Mouse (Mus musculus) stomach, postnatal 0 days (tissue): ENCODE measurements at regions not wholly inside any gene's neighbourhood (a gene's known extent, or its start where the extent isn't known, plus 50 kb on each side); places are given as distances from the start of the nearest gene placed in this dataset.

ENCODE experiments used
- ATAC-seq: fragments of 200-750 bp; cut with Nextera tagmentation; 2 replicates; pipeline ENCODE4 v1.8.0; 2017; ENCODE audit not compliant: low FRiP score, low TSS enrichment
- DNase-seq: peaks from one replicate; pipeline ENCODE4 v3.0.0-alpha.2; 2016; ENCODE audit warnings: low spot score
- H3K27ac ChIP-seq: fragments of 300-500 bp; sonication (generic); replicated peaks from 2 replicates; pipeline ENCODE4 v1.5.1; 2014; ENCODE audit warnings: mild to moderate bottlenecking, control low read depth
- H3K27me3 ChIP-seq: fragments of 300-500 bp; sonication (generic); 2 replicates; pipeline ENCODE4 v1.6.1; 2014; ENCODE audit warnings: low read length; ENCODE audit not compliant: control insufficient read depth, insufficient read depth
- H3K36me3 ChIP-seq: fragments of 300-500 bp; sonication (generic); 2 replicates; pipeline ENCODE4 v1.6.1; 2014; ENCODE audit warnings: low read length, mixed read lengths; ENCODE audit not compliant: control insufficient read depth, insufficient read depth
- H3K4me1 ChIP-seq: fragments of 300-500 bp; sonication (generic); replicated peaks from 2 replicates; pipeline ENCODE4 v1.6.1; 2014; ENCODE audit warnings: antibody characterized with exemption; ENCODE audit not compliant: control insufficient read depth, insufficient read depth
- H3K4me2 ChIP-seq: fragments of 300-500 bp; sonication (generic); replicated peaks from 2 replicates; pipeline ENCODE4 v1.6.1; 2014; ENCODE audit warnings: low read depth, mild to moderate bottlenecking, control low read depth, moderate library complexity
- H3K4me3 ChIP-seq: fragments of 300-500 bp; sonication (generic); 2 replicates; pipeline ENCODE4 v1.5.1; 2014; ENCODE audit warnings: low read depth, low read length, control low read depth
- H3K9ac ChIP-seq: fragments of 300-500 bp; sonication (generic); 2 replicates; pipeline ENCODE4 v1.6.1; 2014; ENCODE audit warnings: mild to moderate bottlenecking, low read length, control low read depth, mixed read lengths
- H3K9me3 ChIP-seq: fragments of 300-500 bp; sonication (generic); 2 replicates; pipeline ENCODE4 v1.6.1; 2016; ENCODE audit warnings: low read length; ENCODE audit not compliant: control insufficient read depth
- CTCF ChIP-seq: IDR thresholded peaks from 2 replicates; pipeline ENCODE4 v1.5.1; 2016; ENCODE audit warnings: antibody characterized with exemption, low read depth, mild to moderate bottlenecking, moderate library complexity
- EP300 ChIP-seq: optimal IDR thresholded peaks from 2 replicates; pipeline ENCODE3; 2016; ENCODE audit warnings: antibody characterized with exemption
- WGBS: fragments of 180-500 bp; shearing (Covaris S2); extraction: QIAGEN DNeasy Blood & Tissue Kit; methylation state at CpG from one replicate; pipeline ENCODE4 v1.1.7; 2014; 5-methylcytosine and 5-hydroxymethylcytosine counted together

DNA sequence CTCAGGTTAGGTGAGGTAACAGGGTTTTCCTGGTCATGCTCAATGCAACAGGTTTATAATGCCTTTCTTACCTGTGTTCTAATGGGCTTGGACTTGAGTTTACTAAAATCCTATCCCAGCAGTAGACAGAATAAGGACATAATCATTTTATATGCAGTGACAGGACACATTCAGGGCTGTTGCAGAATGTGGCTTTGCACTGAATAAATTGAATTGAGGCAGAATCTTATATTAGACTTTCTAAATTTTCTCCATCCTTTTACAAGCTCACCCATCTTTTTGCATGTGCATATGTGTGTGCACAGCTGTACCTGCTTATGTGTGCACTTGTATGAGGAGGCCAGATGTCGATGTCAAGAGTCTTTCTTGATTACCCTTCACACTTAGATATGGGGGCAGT is 723.1 kb downstream of the Tmem132b start:
- H3K4me1 ChIP-seq: no peaks in the 10 kb centered on the region
- no peak overlapping the region for H3K9ac ChIP-seq
- DNase-seq (no peak), ATAC-seq (no peak)
- TF ChIP-seq CTCF (no peak), EP300 (no peak)
- no peak overlapping the region for H3K27ac ChIP-seq
- H3K36me3 ChIP-seq: no peaks in the 10 kb centered on the region
- no peaks in the 10 kb centered on the region for H3K27me3 ChIP-seq
- no peak overlapping the region for H3K4me3 ChIP-seq
- WGBS: 65% methylated on average over 1 of the region's 1 CpGs
- H3K9me3 ChIP-seq: no peaks in the 10 kb centered on the region
- H3K4me2 ChIP-seq: no peak overlapping the region

DNA sequence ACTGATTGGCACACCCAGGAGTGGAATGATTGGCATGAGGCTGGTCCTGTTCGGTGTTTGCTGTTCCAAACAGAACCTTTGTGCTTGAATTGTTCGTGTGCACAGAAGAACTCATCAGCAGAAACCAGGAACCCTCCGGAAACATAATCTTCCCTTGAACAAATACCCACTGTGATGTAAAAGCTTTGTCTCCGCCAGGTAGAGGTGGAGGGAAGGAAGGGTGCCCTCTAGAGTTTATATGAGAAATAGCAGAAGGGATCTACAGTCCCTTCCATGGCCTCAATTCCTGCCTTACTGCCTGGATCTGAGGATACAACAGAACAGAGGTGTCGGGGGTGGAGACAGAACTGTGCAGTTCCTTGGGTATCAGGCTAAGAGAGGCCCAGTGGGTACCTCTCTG is 726.3 kb downstream of the Tmem132b start:
- Histone ChIP-seq H3K27ac (no peak overlapping the region), H3K36me3 (no peaks in the 10 kb centered on the region), H3K4me3 (no peak overlapping the region), H3K4me2 (no peak overlapping the region), H3K4me1 (no peaks in the 10 kb centered on the region), H3K9me3 (no peaks in the 10 kb centered on the region), H3K27me3 (no peaks in the 10 kb centered on the region), H3K9ac (no peak overlapping the region)
- no peak for ATAC-seq
- no peak for DNase-seq
- TF ChIP-seq EP300 (no peak), CTCF (no peak)
- 50% methylated on average over 5 of the region's 5 CpGs for WGBS

DNA sequence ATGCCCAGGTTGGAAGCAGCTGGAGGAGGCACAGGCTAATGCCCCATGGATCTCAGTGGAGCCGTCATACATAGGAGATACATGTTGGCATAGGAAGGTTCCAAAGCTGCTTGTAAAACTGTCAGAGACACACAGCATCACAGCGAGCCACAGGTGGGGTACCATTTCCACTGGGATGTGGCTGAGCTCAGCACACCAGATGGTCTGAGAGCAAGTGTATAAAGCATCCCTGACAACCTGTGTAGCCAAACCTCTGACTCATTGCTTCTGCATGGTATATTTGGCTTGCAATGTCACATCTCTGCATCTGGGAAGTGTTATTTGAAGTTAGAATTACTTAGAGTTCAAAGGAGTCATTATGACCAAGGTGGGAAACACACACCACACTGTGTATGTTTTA is 734.9 kb downstream of the Tmem132b start:
- no peak overlapping the region for H3K27ac ChIP-seq
- TF ChIP-seq CTCF (no peak), EP300 (no peak)
- WGBS: 83% methylated on average over 2 of the region's 2 CpGs

DNA sequence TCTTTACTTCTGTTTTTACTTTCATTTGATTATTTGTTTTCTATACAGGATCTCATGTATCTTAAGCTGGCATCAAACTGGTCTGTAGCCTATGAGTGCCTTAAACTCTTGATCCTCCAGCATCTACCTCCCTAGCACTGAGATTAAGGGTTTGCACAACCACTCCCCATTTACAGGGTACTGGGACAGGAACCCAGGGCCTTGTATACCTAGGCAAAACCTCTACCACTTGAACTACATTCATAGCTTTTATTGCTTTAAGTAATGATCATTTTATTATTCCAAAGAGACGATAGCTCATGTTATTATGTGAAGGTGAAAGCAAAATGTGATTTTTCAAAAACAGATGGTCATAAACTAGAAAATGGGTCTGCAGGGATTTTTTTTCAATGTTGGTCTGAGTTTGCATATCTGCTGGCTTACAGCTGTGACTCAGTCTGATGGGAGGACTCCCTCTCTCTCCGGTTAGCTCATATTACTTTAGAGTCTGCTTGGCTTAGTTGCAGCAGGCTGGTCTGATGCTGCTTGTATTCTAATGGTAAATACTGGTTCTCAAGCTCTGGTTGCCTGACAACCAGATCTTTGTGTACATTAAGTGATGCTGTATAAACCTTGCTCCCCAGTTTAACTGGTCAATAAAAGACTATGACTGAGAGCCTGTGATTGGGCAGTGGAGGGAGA is 735.5 kb downstream of the Tmem132b start:
- H3K9me3 ChIP-seq: no peaks in the 10 kb centered on the region
- no peak for ATAC-seq
- H3K4me3 ChIP-seq: no peak overlapping the region
- no peak overlapping the region for H3K27ac ChIP-seq
- DNase-seq: no peak
- no peaks in the 10 kb centered on the region for H3K36me3 ChIP-seq
- TF ChIP-seq EP300 (no peak), CTCF (no peak)
- no peak overlapping the region for H3K4me2 ChIP-seq
- H3K4me1 ChIP-seq: no peaks in the 10 kb centered on the region
- 46% methylated on average over 2 of the region's 2 CpGs for WGBS
- no peaks in the 10 kb centered on the region for H3K27me3 ChIP-seq
- no peak overlapping the region for H3K9ac ChIP-seq

More for the DNA sequence above, 734.9 kb downstream of the Tmem132b start:
- Histone ChIP-seq H3K4me2 (no peak overlapping the region), H3K4me3 (no peak overlapping the region), H3K36me3 (no peaks in the 10 kb centered on the region), H3K27me3 (no peaks in the 10 kb centered on the region), H3K9ac (no peak overlapping the region), H3K9me3 (no peaks in the 10 kb centered on the region), H3K4me1 (no peaks in the 10 kb centered on the region)
- DNase-seq (no peak), ATAC-seq (no peak)

DNA sequence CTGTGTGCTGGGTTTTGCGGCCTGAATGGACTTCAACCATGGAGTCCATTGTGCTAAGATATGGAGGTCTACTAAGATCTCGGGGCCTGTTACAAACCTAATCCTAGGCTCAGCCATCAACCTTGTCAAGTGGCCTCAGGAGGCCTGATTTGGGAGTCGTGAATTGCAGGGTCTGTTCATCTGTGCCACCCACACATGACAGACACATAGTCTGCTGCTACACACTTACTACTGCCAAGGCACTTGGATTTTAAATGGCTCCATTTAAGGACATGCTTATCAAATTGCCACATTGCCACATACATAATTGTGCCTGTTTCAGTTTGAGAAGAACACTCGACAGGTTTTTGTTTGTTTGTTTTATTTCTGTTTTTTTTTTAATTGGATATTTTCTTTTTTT is 737.0 kb downstream of the Tmem132b start:
- 81% methylated on average over 4 of the region's 4 CpGs for WGBS
- no peaks in the 10 kb centered on the region for H3K4me1 ChIP-seq
- ATAC-seq (no peak), DNase-seq (no peak)
- H3K4me3 ChIP-seq: no peak overlapping the region
- no peak overlapping the region for H3K27ac ChIP-seq
- H3K9me3 ChIP-seq: no peaks in the 10 kb centered on the region
- H3K4me2 ChIP-seq: no peak overlapping the region
- H3K9ac ChIP-seq: no peak overlapping the region
- H3K27me3 ChIP-seq: no peaks in the 10 kb centered on the region
- no peaks in the 10 kb centered on the region for H3K36me3 ChIP-seq
- TF ChIP-seq CTCF: no peak
- no peak for TF ChIP-seq EP300

DNA sequence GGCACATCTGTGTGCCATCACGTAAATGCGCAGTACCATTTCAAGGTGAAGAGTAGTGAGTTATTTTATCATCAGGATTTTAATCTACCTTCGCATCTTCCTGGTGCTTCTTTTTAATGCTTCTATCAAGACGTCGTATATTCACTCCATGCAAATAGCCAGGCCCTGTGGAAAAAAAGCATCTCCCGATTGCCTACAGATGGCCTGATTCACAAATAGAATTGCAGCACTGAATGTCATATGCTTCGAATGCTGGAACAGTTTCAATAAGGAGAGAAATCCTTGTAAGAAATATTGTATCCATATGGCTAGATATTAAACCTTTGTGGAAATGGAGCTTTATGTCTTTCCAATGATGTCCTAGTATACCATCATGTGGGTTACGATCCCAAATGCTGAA is 742.7 kb downstream of the Tmem132b start:
- 78% methylated on average over 8 of the region's 8 CpGs for WGBS
- no peaks in the 10 kb centered on the region for H3K4me1 ChIP-seq
- H3K4me3 ChIP-seq: no peak overlapping the region
- no peaks in the 10 kb centered on the region for H3K9me3 ChIP-seq
- ATAC-seq: no peak
- H3K4me2 ChIP-seq: no peak overlapping the region
- no peaks in the 10 kb centered on the region for H3K27me3 ChIP-seq
- DNase-seq: no peak
- no peak overlapping the region for H3K27ac ChIP-seq
- TF ChIP-seq CTCF (no peak), EP300 (no peak)
- no peak overlapping the region for H3K9ac ChIP-seq
- H3K36me3 ChIP-seq: no peaks in the 10 kb centered on the region
